Mouse (Mus musculus) activated CD4-positive, CD25-positive, alpha-beta regulatory T cell, adult 4 months (primary cell): ENCODE data around the gene Papolb. TPM values are rescaled to one million over a fixed set of nuclear protein-coding genes. Genes with fewer than 3 reads are reported as not detected.

Experiments
- ATAC-seq: one replicate; pipeline ENCODE4 v1.8.0; 2017
- polyA plus RNA-seq, 2 experiments: library from polyadenylated mRNA; unstranded; fragments of 100-300 nt; shearing (Covaris generic); gene quantifications; one replicate each; pipeline ENCODE4 v1.2.1; 2017

The Papolb gene
- polyA plus RNA-seq, 2 experiments from 2014 or later = not detected

GRCm38 (mm10) chr5:142518973-142519372 lies 10.9 kb downstream of the Papolb start:
- no peak for ATAC-seq

- ATAC-seq = no peak
Measured at GRCm38 (mm10) chr5:142512112-142512511, 17.8 kb downstream of the Papolb start.

GRCm38 (mm10) chr5:142510061-142510414 lies 19.8 kb downstream of the Papolb start:
- ATAC-seq = no peak

- no peak for ATAC-seq
Measured at GRCm38 (mm10) chr5:142509141-142510060, 20.5 kb downstream of the Papolb start.

- ATAC-seq = no peak
Measured at GRCm38 (mm10) chr5:142505695-142506423, 24.0 kb downstream of the Papolb start.

- no peak for ATAC-seq
Measured at GRCm38 (mm10) chr5:142504175-142504574, 25.7 kb downstream of the Papolb start.

GRCm38 (mm10) chr5:142502414-142502813 lies 27.5 kb downstream of the Papolb start:
- no peak for ATAC-seq

GRCm38 (mm10) chr5:142500918-142501317 lies 29.0 kb downstream of the Papolb start:
- ATAC-seq = no peak

- no peak for ATAC-seq
Measured at GRCm38 (mm10) chr5:142498964-142499363, 30.9 kb downstream of the Papolb start.

- no peak for ATAC-seq
Measured at GRCm38 (mm10) chr5:142495321-142496096, 34.4 kb downstream of the Papolb start.

GRCm38 (mm10) chr5:142493307-142493706 lies 36.6 kb downstream of the Papolb start:
- no peak for ATAC-seq

GRCm38 (mm10) chr5:142489955-142490707 lies 39.7 kb downstream of the Papolb start:
- ATAC-seq = no peak

GRCm38 (mm10) chr5:142486654-142487053 lies 43.2 kb downstream of the Papolb start:
- ATAC-seq = no peak

GRCm38 (mm10) chr5:142483581-142483980 lies 46.3 kb downstream of the Papolb start:
- ATAC-seq = no peak

GRCm38 (mm10) chr5:142482512-142482911 lies 47.4 kb downstream of the Papolb start:
- no peak for ATAC-seq

GRCm38 (mm10) chr5:142478829-142479435 lies 50.9 kb downstream of the Papolb start:
- ATAC-seq = peak; percentile 49

- no peak for ATAC-seq
Measured at GRCm38 (mm10) chr5:142477866-142478615, 51.8 kb downstream of the Papolb start.

GRCm38 (mm10) chr5:142477346-142477745 lies 52.5 kb downstream of the Papolb start:
- ATAC-seq = no peak
